24 mouse cellular contexts compared by ENCODE assay signal in the genomic region with DNA sequence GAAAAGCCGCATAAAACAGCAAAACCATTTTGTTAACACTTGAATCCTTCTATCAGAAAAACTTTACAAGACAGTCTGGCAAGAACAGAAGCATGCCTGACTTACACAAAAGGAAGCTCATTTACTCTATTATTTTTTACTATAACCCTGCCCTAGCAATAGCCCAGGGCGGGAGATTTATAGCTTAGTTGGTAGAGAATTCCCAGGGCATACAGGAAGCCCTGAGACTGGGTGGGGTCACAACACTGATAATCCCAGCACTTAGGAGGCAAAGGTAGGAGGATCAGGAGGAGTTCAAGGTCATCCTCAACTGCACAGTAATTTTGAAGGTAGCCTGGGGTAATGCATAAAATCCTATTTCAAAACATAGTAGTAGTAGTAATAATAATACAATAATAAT. TPM values are rescaled to one million over a fixed set of nuclear protein-coding genes. Genes with fewer than 3 reads are reported as not detected.
DNase-seq lines count a peak whose midpoint lies in the region; ATAC-seq and TF ChIP-seq lines count a peak whose summit lies in the region.
"Had no signal": no experiment of that assay in that cellular context is flagged by ENCODE, and none has a peak within 500 bp of the region (broad histone marks: within the 10 kb centered on the region; RNA-seq: fewer than 3 reads in every experiment).

No protein-coding gene starts in this region.

- no peak for ATAC-seq in heart, embryonic 11.5 days (replicated peaks; ENCODE audit: insufficient number of reproducible peaks, low FRiP score, low TSS enrichment)
- no peak for ATAC-seq in kidney, embryonic 16.5 days (ENCODE audit: low FRiP score, low TSS enrichment)
- ATAC-seq in intestine, postnatal 0 days = peak; percentile 74
- ATAC-seq: activated CD4-positive, CD25-positive, alpha-beta regulatory T cell, adult 4 months; forebrain, embryonic 13.5 days; forebrain, embryonic 16.5 days; hindbrain, postnatal 0 days; inflammation-experienced regulatory T-cells, adult 6 months had no signal

- no peak for TF ChIP-seq CTCF in intestine, postnatal 0 days (IDR thresholded peaks at IDR 0.05; ENCODE audit: low read depth)

- H3K4me2 ChIP-seq in heart, embryonic 11.5 days = no peak overlapping the region
- H3K4me2 ChIP-seq in kidney, embryonic 16.5 days (replicated peaks; ENCODE audit: low read depth, low read length) = no peak overlapping the region
- H3K4me2 ChIP-seq in intestine, postnatal 0 days (replicated peaks; ENCODE audit: low read depth) = no peak overlapping the region; the same call in 1 of the 2 replicates
- H3K4me2 ChIP-seq: forebrain, embryonic 13.5 days; heart, embryonic 12.5 days; hindbrain, embryonic 14.5 days had no signal

- H3K9ac ChIP-seq in heart, embryonic 11.5 days (ENCODE audit: low read depth, low read length) = no peak overlapping the region
- H3K9ac ChIP-seq in kidney, embryonic 16.5 days (replicated peaks; ENCODE audit: low read length) = no peak overlapping the region
- H3K9ac ChIP-seq in intestine, postnatal 0 days (ENCODE audit: low read depth, low read length) = no peak overlapping the region
- H3K9ac ChIP-seq: forebrain, embryonic 13.5 days; heart, embryonic 12.5 days; hindbrain, embryonic 14.5 days had no signal

- WGBS in heart, embryonic 11.5 days (ENCODE audit: insufficient replicate concordance) = 74% methylated on average over 2 of the region's 2 CpGs
- WGBS in kidney, embryonic 16.5 days = 79% methylated on average over 2 of the region's 2 CpGs
- 41% methylated on average over 2 of the region's 2 CpGs for WGBS in intestine, postnatal 0 days

- peak; percentile 18 for DNase-seq in heart, adult 11 months
- no peak for DNase-seq in kidney, postnatal 25 days
- no peak for DNase-seq in frontal cortex, postnatal 10 days (ENCODE audit: low spot score in 2 of 2)
- DNase-seq: adrenal gland, adult 8-10 months; adrenal gland, postnatal 25 days; cerebellum, adult 11-12 months; cerebellum, adult 8-10 months; cerebellum, postnatal 10 days; cerebellum, postnatal 36 days; gastrocnemius, postnatal 25 days; heart, adult 2 months; heart, postnatal 14 days; heart, postnatal 4 days had no signal

- peaks cover 2% of the 10 kb centered on the region; the same call in 1 of the 2 replicates for H3K4me1 ChIP-seq in heart, embryonic 11.5 days (ENCODE audit: control insufficient read depth, insufficient read depth, low read length)
- H3K4me1 ChIP-seq in kidney, embryonic 16.5 days (ENCODE audit: insufficient read depth, low read length) = no peaks in the 10 kb centered on the region
- no peaks in the 10 kb centered on the region for H3K4me1 ChIP-seq in intestine, postnatal 0 days (replicated peaks; ENCODE audit: control insufficient read depth, insufficient read depth, low read length)
- H3K4me1 ChIP-seq: forebrain, embryonic 10.5 days; heart, embryonic 12.5 days had no signal

- no peak overlapping the region for H3K27ac ChIP-seq in heart, embryonic 11.5 days (ENCODE audit: low read depth, low read length)
- peak overlapping the region; percentile 5; the same call in 1 of the 2 replicates for H3K27ac ChIP-seq in kidney, embryonic 16.5 days (ENCODE audit: low read length)
- H3K27ac ChIP-seq in intestine, postnatal 0 days (ENCODE audit: low read depth, low read length) = peak overlapping the region; percentile 81
- H3K27ac ChIP-seq: forebrain, embryonic 10.5 days; forebrain, embryonic 13.5 days; heart, adult 2 months; hindbrain, embryonic 14.5 days; hindbrain, postnatal 0 days had no signal

- H3K27me3 ChIP-seq in heart, embryonic 11.5 days (ENCODE audit: control insufficient read depth, insufficient read depth, low read length) = no peaks in the 10 kb centered on the region
- H3K27me3 ChIP-seq in kidney, embryonic 16.5 days (ENCODE audit: insufficient read depth, low read length) = no peaks in the 10 kb centered on the region
- H3K27me3 ChIP-seq in intestine, postnatal 0 days (replicated peaks; ENCODE audit: control insufficient read depth, insufficient read depth, low read length) = no peaks in the 10 kb centered on the region
- H3K27me3 ChIP-seq: forebrain, embryonic 13.5 days; heart, embryonic 12.5 days had no signal

- H3K9me3 ChIP-seq in heart, embryonic 11.5 days (replicated peaks; ENCODE audit: control insufficient read depth, low read length) = no peaks in the 10 kb centered on the region
- no peaks in the 10 kb centered on the region for H3K9me3 ChIP-seq in kidney, embryonic 16.5 days (ENCODE audit: low read length)
- H3K9me3 ChIP-seq in intestine, postnatal 0 days (ENCODE audit: control insufficient read depth) = no peaks in the 10 kb centered on the region
- H3K9me3 ChIP-seq: forebrain, embryonic 10.5 days; forebrain, embryonic 13.5 days; heart, embryonic 12.5 days had no signal

- peaks cover 6% of the 10 kb centered on the region for H3K36me3 ChIP-seq in heart, embryonic 11.5 days (ENCODE audit: control insufficient read depth, insufficient read depth, low read length)
- H3K36me3 ChIP-seq in kidney, embryonic 16.5 days (ENCODE audit: insufficient read depth, low read length) = peaks cover 14% of the 10 kb centered on the region; the same call in 1 of the 2 replicates
- H3K36me3 ChIP-seq in intestine, postnatal 0 days (ENCODE audit: control insufficient read depth, insufficient read depth) = peaks cover 16% of the 10 kb centered on the region

- no peak overlapping the region for H3K4me3 ChIP-seq in heart, embryonic 11.5 days (ENCODE audit: low read depth, low read length)
- H3K4me3 ChIP-seq in kidney, embryonic 16.5 days (ENCODE audit: low read length) = no peak overlapping the region
- H3K4me3 ChIP-seq in intestine, postnatal 0 days (ENCODE audit: low read depth, low read length) = no peak overlapping the region
- H3K4me3 ChIP-seq: forebrain, embryonic 10.5 days; forebrain, embryonic 13.5 days; heart, adult 2 months; heart, embryonic 12.5 days had no signal

RNA-seq across cellular contexts. Expression of a gene that starts 24.4 kb away (rescaled TPM):
- polyA plus RNA-seq in heart, embryonic 11.5 days (2014; fragmentation: Nextera tagmentation; extraction: Ambion mirVana) = 201 and 210 TPM in 2 replicates
- polyA plus RNA-seq in kidney, embryonic 16.5 days (2015; fragmentation: Nextera tagmentation; extraction: Ambion mirVana) = 171 and 179 TPM in 2 replicates
- polyA plus RNA-seq in intestine, postnatal 0 days (2015; fragmentation: Nextera tagmentation; extraction: Ambion mirVana) = 182 and 204 TPM in 2 replicates

RNA-seq across cellular contexts. Expression of a gene that starts 24.7 kb away (rescaled TPM):
- polyA plus RNA-seq in heart, embryonic 11.5 days (2014; fragmentation: Nextera tagmentation; extraction: Ambion mirVana) = 34.2 and 48.8 TPM in 2 replicates
- 56.5 and 60.6 TPM in 2 replicates for polyA plus RNA-seq in kidney, embryonic 16.5 days (2015; fragmentation: Nextera tagmentation; extraction: Ambion mirVana)
- 25.8 and 30.8 TPM in 2 replicates for polyA plus RNA-seq in intestine, postnatal 0 days (2015; fragmentation: Nextera tagmentation; extraction: Ambion mirVana)
